Mouse (Mus musculus) lung, postnatal 0 days (tissue): Measurements from ENCODE around the gene Pck2. TPM values are rescaled to one million over a fixed set of nuclear protein-coding genes. Genes with fewer than 3 reads are reported as not detected.

Experiments used
- ATAC-seq: fragments of 200-750 bp; cut with Nextera tagmentation; 2 replicates; pipeline ENCODE4 v1.8.0; 2017; ENCODE audit warnings: moderate library complexity
- DNase-seq: peaks from one replicate; pipeline ENCODE4 v3.0.0-alpha.2; 2016; ENCODE audit warnings: low spot score
- H3K27ac ChIP-seq: fragments of 300-500 bp; sonication (generic); 2 replicates; pipeline ENCODE4 v1.5.1; 2014; ENCODE audit warnings: antibody characterized with exemption, mild to moderate bottlenecking, low read length, mixed read lengths
- H3K27me3 ChIP-seq: fragments of 300-500 bp; sonication (generic); replicated peaks from 2 replicates; pipeline ENCODE4 v1.6.1; 2014; ENCODE audit warnings: low read length, mixed read lengths; ENCODE audit not compliant: insufficient read depth
- H3K36me3 ChIP-seq: fragments of 300-500 bp; sonication (generic); 2 replicates; pipeline ENCODE4 v1.6.1; 2014; ENCODE audit warnings: low read length, mixed read lengths; ENCODE audit not compliant: insufficient read depth
- H3K4me1 ChIP-seq: fragments of 300-500 bp; sonication (generic); 2 replicates; pipeline ENCODE4 v1.6.1; 2014; ENCODE audit warnings: antibody characterized with exemption, low read depth, low read length, mixed read lengths; ENCODE audit not compliant: insufficient read depth
- H3K4me2 ChIP-seq: fragments of 300-500 bp; sonication (generic); replicated peaks from 2 replicates; pipeline ENCODE4 v1.6.1; 2014; ENCODE audit warnings: low read depth, mild to moderate bottlenecking, low read length, moderate library complexity, mixed read lengths
- H3K4me3 ChIP-seq: fragments of 300-500 bp; sonication (generic); 2 replicates; pipeline ENCODE4 v1.5.1; 2014; ENCODE audit warnings: low read depth, low read length
- H3K9ac ChIP-seq: fragments of 300-500 bp; sonication (generic); replicated peaks from 2 replicates; pipeline ENCODE4 v1.6.1; 2014; ENCODE audit warnings: low read depth, mild to moderate bottlenecking
- H3K9me3 ChIP-seq: fragments of 300-500 bp; sonication (generic); 2 replicates; pipeline ENCODE4 v1.6.1; 2016; ENCODE audit warnings: low read length, mixed read lengths
- CTCF ChIP-seq: IDR thresholded peaks from 2 replicates; pipeline ENCODE4 v1.5.1; 2016; ENCODE audit warnings: antibody characterized with exemption, mild to moderate bottlenecking
- EP300 ChIP-seq: IDR thresholded peaks from 2 replicates; pipeline ENCODE4 v1.6.1; 2016; ENCODE audit warnings: antibody characterized with exemption, mild to moderate bottlenecking, control low read depth
- WGBS: fragments of 180-500 bp; shearing (Covaris S2); extraction: QIAGEN DNeasy Blood & Tissue Kit; methylation state at CpG from one replicate; pipeline ENCODE4 v1.1.7; 2014; 5-methylcytosine and 5-hydroxymethylcytosine counted together
- polyA plus RNA-seq: library from polyadenylated mRNA; unstranded; fragments of >200 nt; fragmentation: Nextera tagmentation; extraction: Ambion mirVana; gene quantifications from 2 replicates; pipeline ENCODE4 v1.2.1, GENCODE M21; 2015

Gene Pck2
- polyA plus RNA-seq, 1 experiment from 2014 or later, result 37.4 TPM

DNA sequence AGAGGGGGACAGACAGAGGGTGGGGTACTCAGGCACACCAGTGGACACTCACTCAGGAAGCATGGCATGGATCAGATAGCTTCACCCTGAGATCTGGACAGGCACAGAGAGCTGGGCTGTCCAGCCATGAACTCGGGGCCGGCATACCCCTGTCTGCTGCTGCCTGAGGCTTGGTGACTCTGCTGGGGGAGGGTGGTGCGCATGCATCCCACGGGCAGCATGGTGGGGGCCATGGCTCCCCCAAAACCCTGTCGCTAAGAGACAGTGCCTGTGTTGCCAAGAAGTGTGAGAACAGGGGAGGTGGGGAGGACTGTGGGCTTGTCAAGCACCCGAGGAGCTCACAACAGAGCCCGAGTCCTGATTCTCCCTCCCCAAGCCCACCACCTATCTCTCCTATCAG, 29.0 kb upstream of the Pck2 start:
- TF ChIP-seq EP300, result no peak
- TF ChIP-seq CTCF, result no peak
- no peak for ATAC-seq
- no peak for DNase-seq
- Histone ChIP-seq H3K9ac (no peak overlapping the region), H3K4me1 (no peaks in the 10 kb centered on the region), H3K4me2 (no peak overlapping the region), H3K9me3 (no peaks in the 10 kb centered on the region), H3K4me3 (no peak overlapping the region), H3K36me3 (no peaks in the 10 kb centered on the region), H3K27me3 (no peaks in the 10 kb centered on the region), H3K27ac (no peak overlapping the region)
- WGBS, result 45% methylated on average over 7 of the region's 7 CpGs

DNA sequence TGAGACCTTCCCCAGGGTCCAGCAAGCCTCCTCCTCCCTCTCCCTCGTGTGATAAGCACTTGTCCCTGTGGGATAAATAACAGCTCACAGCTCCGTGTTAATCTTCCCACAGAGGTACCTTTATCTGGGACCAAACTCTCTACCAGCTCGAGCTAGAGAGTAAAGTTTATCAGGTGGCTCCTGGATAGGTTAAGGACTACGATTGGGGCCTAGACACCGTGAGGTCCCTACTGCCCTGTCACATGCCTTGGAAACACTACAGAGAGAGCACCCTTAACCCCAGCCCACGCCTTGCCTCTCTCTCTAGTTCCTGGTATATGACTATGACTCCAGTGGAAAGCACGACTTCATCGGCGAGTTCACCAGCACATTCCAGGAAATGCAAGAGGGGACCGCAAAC, 26.1 kb upstream of the Pck2 start:
- Histone ChIP-seq H3K4me3 (no peak overlapping the region), H3K4me2 (no peak overlapping the region), H3K36me3 (no peaks in the 10 kb centered on the region), H3K4me1 (no peaks in the 10 kb centered on the region), H3K9me3 (no peaks in the 10 kb centered on the region), H3K9ac (no peak overlapping the region), H3K27ac (no peak overlapping the region), H3K27me3 (0 out of 2 replicates have a peak, but pooled peaks cover 1% of the 10 kb centered on the region)
- ATAC-seq, result no peak
- 51% methylated on average over 10 of the region's 10 CpGs for WGBS
- TF ChIP-seq EP300 (no peak), CTCF (no peak)
- no peak for DNase-seq

- no peak for ATAC-seq
- no peak overlapping the region for H3K4me3 ChIP-seq
- peaks cover 2% of the 10 kb centered on the region; the same call in 1 of the 2 replicates for H3K4me1 ChIP-seq
- TF ChIP-seq EP300 (no peak), CTCF (no peak)
- H3K9ac ChIP-seq, result no peak overlapping the region
- peaks cover 15% of the 10 kb centered on the region; the same call in 1 of the 2 replicates for H3K27me3 ChIP-seq
- H3K4me2 ChIP-seq, result no peak overlapping the region
- DNase-seq, result no peak
- H3K9me3 ChIP-seq, result no peaks in the 10 kb centered on the region
- WGBS, result 87% methylated on average over 4 of the region's 4 CpGs
- no peaks in the 10 kb centered on the region for H3K36me3 ChIP-seq
- H3K27ac ChIP-seq, result no peak overlapping the region
Observed at GRCm38 (mm10) chr14:55515846-55516245, 24.2 kb upstream of the Pck2 start.

DNA sequence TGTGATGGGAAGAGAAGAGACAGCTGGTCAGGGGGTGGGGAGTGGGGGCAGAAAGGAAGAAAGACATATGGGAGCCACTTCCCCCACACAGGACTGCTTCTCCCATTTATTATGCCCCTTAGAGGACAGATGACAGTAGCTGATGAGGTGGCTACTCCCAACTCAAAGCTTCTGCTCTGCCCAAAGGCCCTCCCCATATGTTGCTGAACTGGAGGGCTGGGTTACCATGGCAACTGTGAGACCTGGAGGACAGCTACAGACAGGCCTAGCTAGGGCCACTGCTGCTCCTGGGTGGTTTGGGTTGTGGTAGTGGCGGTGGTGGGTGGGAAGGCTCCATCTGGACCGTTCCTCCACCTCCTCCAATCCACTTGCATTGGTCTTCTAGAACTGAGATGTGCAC, 21.2 kb upstream of the Pck2 start:
- ATAC-seq, result no peak; the same call in 1 of the 2 replicates
- no peak for DNase-seq
- 41% methylated on average over 2 of the region's 2 CpGs for WGBS
- H3K4me1 ChIP-seq, result peaks cover 5% of the 10 kb centered on the region; the same call in 1 of the 2 replicates
- H3K9ac ChIP-seq, result no peak overlapping the region
- TF ChIP-seq EP300, result no peak
- TF ChIP-seq CTCF, result no peak
- H3K27me3 ChIP-seq, result peaks cover 26% of the 10 kb centered on the region; the same call in 1 of the 2 replicates
- H3K36me3 ChIP-seq, result no peaks in the 10 kb centered on the region
- H3K27ac ChIP-seq, result no peak overlapping the region
- no peak overlapping the region for H3K4me2 ChIP-seq
- no peak overlapping the region for H3K4me3 ChIP-seq
- H3K9me3 ChIP-seq, result no peaks in the 10 kb centered on the region

DNA sequence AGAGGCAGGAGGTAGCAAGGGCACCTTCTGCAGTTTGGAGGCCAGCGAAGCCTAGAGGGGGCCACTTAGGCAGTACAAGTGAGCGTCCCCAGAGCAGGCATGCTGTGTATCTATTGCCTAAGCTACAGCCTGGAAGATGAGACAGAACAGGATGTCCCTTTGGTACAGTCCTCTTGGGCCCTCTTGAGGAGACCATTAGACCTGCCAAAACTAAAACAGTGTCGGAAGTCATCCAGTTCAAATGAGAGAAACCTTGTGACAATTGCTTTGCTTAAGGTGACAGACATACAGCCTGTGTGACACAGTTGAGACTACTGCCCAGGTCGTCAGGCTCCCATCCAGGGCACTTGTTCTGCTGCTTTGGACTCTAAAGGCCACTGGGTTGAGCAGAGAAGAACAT, 20.5 kb upstream of the Pck2 start:
- peaks cover 26% of the 10 kb centered on the region; the same call in 1 of the 2 replicates for H3K27me3 ChIP-seq
- no peak for DNase-seq
- no peaks in the 10 kb centered on the region for H3K36me3 ChIP-seq
- H3K4me1 ChIP-seq, result peaks cover 5% of the 10 kb centered on the region; the same call in 1 of the 2 replicates
- no peak for ATAC-seq
- H3K4me3 ChIP-seq, result no peak overlapping the region
- no peak overlapping the region for H3K4me2 ChIP-seq
- 68% methylated on average over 4 of the region's 4 CpGs for WGBS
- H3K9ac ChIP-seq, result no peak overlapping the region
- H3K9me3 ChIP-seq, result no peaks in the 10 kb centered on the region
- H3K27ac ChIP-seq, result no peak overlapping the region
- no peak for TF ChIP-seq EP300
- no peak for TF ChIP-seq CTCF

GRCm38 (mm10) chr14:55520451-55521361, 19.4 kb upstream of the Pck2 start:
- DNase-seq (peak; percentile 15), ATAC-seq (peak; percentile 59)
- H3K36me3 ChIP-seq, result no peaks in the 10 kb centered on the region
- H3K9me3 ChIP-seq, result no peaks in the 10 kb centered on the region
- TF ChIP-seq CTCF, result peak; percentile 28; the same call in 1 of the 2 replicates
- TF ChIP-seq EP300, result no peak
- peaks cover 26% of the 10 kb centered on the region; the same call in 1 of the 2 replicates for H3K27me3 ChIP-seq
- no peak overlapping the region for H3K27ac ChIP-seq
- H3K4me3 ChIP-seq, result peak overlapping the region; percentile 28
- peaks cover 5% of the 10 kb centered on the region; the same call in 1 of the 2 replicates for H3K4me1 ChIP-seq
- H3K4me2 ChIP-seq, result peak overlapping the region; percentile 58
- WGBS, result 2% methylated on average over 59 of the region's 61 CpGs
- no peak overlapping the region for H3K9ac ChIP-seq
